Mouse (Mus musculus) intestine, embryonic 14.5 days (tissue): Measurements from ENCODE around the gene Agpat1. TPM values are rescaled to one million over a fixed set of nuclear protein-coding genes. Genes with fewer than 3 reads are reported as not detected.
A peak's percentile ranks its signal among the peaks of the same experiment; 100 is the strongest.

ENCODE experiments used
- ATAC-seq: fragments of 200-750 bp; cut with Nextera tagmentation; replicated peaks from 2 replicates; pipeline ENCODE4 v1.8.0; 2017; ENCODE audit warnings: low read depth, moderate number of reproducible peaks, moderate TSS enrichment, moderate library complexity; ENCODE audit not compliant: low FRiP score, low TSS enrichment
- DNase-seq: peaks from one replicate; pipeline ENCODE4 v3.0.0-alpha.2; 2018; ENCODE audit warnings: low spot score
- H3K27ac ChIP-seq: fragments of 300-500 bp; sonication (generic); 2 replicates; pipeline ENCODE4 v1.5.1; 2014; ENCODE audit warnings: low read depth, mild to moderate bottlenecking, control low read depth
- H3K27me3 ChIP-seq: fragments of 300-500 bp; sonication (generic); replicated peaks from 2 replicates; pipeline ENCODE4 v1.6.1; 2014; ENCODE audit warnings: low read length, control low read depth; ENCODE audit not compliant: control insufficient read depth, insufficient read depth
- H3K36me3 ChIP-seq: fragments of 300-500 bp; sonication (generic); 2 replicates; pipeline ENCODE4 v1.6.1; 2014; ENCODE audit warnings: low read length, control low read depth; ENCODE audit not compliant: control insufficient read depth, insufficient read depth
- H3K4me1 ChIP-seq: fragments of 300-500 bp; sonication (generic); replicated peaks from 2 replicates; pipeline ENCODE4 v1.6.1; 2014; ENCODE audit warnings: low read length, control low read depth, mixed read lengths; ENCODE audit not compliant: control insufficient read depth, insufficient read depth
- H3K4me2 ChIP-seq: fragments of 300-500 bp; sonication (generic); 2 replicates; pipeline ENCODE4 v1.6.1; 2014; ENCODE audit warnings: low read length
- H3K4me3 ChIP-seq: fragments of 300-500 bp; sonication (generic); 2 replicates; pipeline ENCODE4 v1.5.1; 2014; ENCODE audit warnings: low read depth, low read length, control low read depth, mixed read lengths
- H3K9ac ChIP-seq: fragments of 300-500 bp; sonication (generic); 2 replicates; pipeline ENCODE4 v1.6.1; 2014; ENCODE audit warnings: mild to moderate bottlenecking, low read length
- H3K9me3 ChIP-seq: fragments of 300-500 bp; sonication (generic); 2 replicates; pipeline ENCODE4 v1.6.1; 2016; ENCODE audit warnings: low read length, control low read depth; ENCODE audit not compliant: control insufficient read depth
- WGBS: fragments of 180-500 bp; shearing (Covaris S2); extraction: QIAGEN DNeasy Blood & Tissue Kit; methylation state at CpG from one replicate; pipeline ENCODE4 v1.1.7; 2014; 5-methylcytosine and 5-hydroxymethylcytosine counted together
- polyA plus RNA-seq: library from polyadenylated mRNA; unstranded; fragments of >200 nt; fragmentation: Nextera tagmentation; extraction: Ambion mirVana; gene quantifications from 2 replicates; pipeline ENCODE4 v1.2.1, GENCODE M21; 2014

Gene Agpat1
- polyA plus RNA-seq, 1 experiment from 2014 or later: 62.3 TPM

DNA sequence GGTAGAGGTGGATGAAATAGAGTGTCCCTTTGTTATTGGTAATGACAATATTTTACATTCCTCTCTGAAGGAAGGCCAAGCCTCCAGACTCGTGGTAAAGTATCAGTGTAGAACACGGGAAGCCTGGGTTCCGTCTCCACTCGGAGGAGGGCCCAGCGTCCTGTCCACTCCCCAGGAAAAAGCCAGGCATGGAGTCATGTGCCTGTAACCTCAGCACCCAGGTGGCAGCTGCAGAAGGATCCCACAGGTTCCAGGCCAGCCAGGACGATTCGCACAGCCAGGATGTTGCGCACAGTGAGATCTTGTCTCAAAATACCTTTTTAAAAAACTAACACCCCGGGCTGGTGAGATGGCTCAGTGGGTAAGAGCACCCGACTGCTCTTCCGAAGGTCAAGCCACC is 40.7 kb upstream of the Agpat1 start:
- H3K4me2 ChIP-seq: no peak overlapping the region
- no peaks in the 10 kb centered on the region for H3K9me3 ChIP-seq
- peaks cover 15% of the 10 kb centered on the region; the same call in 1 of the 2 replicates for H3K4me1 ChIP-seq
- no peak overlapping the region for H3K9ac ChIP-seq
- H3K36me3 ChIP-seq: no peaks in the 10 kb centered on the region
- H3K27ac ChIP-seq: no peak overlapping the region
- H3K27me3 ChIP-seq: no peaks in the 10 kb centered on the region
- DNase-seq (no peak), ATAC-seq (no peak)
- 76% methylated on average over 11 of the region's 11 CpGs for WGBS
- H3K4me3 ChIP-seq: no peak overlapping the region

DNA sequence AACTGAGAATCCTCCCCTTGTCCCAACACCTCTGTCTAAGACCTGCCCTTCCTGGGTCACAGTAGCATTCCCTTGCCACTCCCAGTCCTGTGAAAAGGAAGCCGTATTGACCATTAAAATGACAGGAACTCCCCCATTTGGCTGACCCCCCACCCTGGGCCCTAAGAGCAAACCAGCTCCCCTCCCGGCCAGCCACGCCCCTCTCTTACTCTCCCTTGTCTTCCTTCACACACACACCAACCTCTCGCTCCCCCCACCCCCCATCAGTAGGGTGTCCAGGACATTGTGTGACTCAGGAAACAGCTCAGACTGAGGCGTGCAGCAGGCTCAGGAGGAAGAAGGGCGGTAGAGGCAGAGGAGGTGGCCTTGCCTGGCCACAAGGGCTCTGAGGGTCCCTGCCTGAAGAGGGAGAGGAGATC is 40.0 kb upstream of the Agpat1 start, which contains the start of gene Notch4:
TSS of gene Notch4 (plus strand) at position 266 of the 419 bp plus-strand sequence.
- H3K4me1 ChIP-seq: peaks cover 15% of the 10 kb centered on the region; the same call in 1 of the 2 replicates
- ATAC-seq: no peak
- peak; percentile 59 for DNase-seq
- WGBS: 10% methylated on average over 6 of the region's 6 CpGs
- peak within 1 kb of the TSS; percentile 26 for H3K4me2 ChIP-seq
- H3K4me3 ChIP-seq: 0 out of 2 replicates have a peak within 1 kb of the TSS, but pooled peaks have one; percentile 8
- no peak within 1 kb of the TSS; the same call in 1 of the 2 replicates for H3K9ac ChIP-seq
- no peaks in the 10 kb centered on the region for H3K36me3 ChIP-seq
- H3K27me3 ChIP-seq: no peaks in the 10 kb centered on the region
- peak within 1 kb of the TSS; percentile 47 for H3K27ac ChIP-seq
- no peaks in the 10 kb centered on the region for H3K9me3 ChIP-seq

DNA sequence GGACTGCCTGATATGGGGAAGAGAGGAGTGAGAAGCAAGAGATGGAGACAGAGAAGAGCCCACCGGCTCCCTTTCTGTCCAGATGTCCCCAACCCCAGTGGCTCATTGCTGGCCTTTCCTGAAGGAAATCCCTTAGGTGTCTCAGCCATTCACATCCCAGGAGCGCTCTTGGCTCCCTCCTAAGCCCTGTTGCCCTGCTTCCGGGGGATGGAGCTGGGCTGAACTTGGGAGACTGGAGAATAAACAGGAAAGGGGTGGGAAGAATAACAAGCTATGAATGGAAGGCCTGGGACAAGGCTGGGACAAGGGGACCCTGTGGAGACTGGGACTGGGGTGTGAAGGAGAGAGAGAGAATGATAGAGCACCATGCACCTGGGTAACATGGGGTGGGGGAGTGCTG is 39.3 kb upstream of the Agpat1 start:
- Histone ChIP-seq H3K4me3 (0 out of 2 replicates have a peak overlapping the region, but pooled peaks have one; percentile 8), H3K27me3 (no peaks in the 10 kb centered on the region), H3K27ac (peak overlapping the region; percentile 47), H3K36me3 (no peaks in the 10 kb centered on the region), H3K9ac (no peak overlapping the region), H3K9me3 (no peaks in the 10 kb centered on the region), H3K4me1 (peaks cover 15% of the 10 kb centered on the region; the same call in 1 of the 2 replicates), H3K4me2 (peak overlapping the region; percentile 26; the same call in 1 of the 2 replicates)
- DNase-seq (no peak), ATAC-seq (no peak)
- WGBS: 36% methylated on average over 3 of the region's 3 CpGs

DNA sequence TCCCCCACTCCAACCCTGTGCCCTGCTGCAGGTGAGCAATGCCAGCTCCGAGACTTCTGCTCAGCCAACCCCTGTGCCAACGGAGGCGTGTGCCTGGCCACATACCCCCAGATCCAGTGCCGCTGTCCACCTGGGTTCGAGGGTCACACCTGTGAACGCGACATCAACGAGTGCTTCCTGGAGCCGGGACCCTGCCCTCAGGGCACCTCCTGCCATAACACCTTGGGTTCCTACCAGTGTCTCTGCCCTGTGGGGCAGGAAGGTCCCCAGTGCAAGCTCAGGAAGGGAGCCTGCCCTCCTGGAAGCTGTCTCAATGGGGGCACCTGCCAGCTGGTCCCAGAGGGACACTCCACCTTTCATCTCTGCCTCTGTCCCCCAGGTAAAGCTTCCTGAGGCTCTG is 36.8 kb upstream of the Agpat1 start:
- H3K4me1 ChIP-seq: peaks cover 15% of the 10 kb centered on the region; the same call in 1 of the 2 replicates
- no peaks in the 10 kb centered on the region for H3K27me3 ChIP-seq
- H3K9me3 ChIP-seq: no peaks in the 10 kb centered on the region
- no peak for DNase-seq
- no peak overlapping the region for H3K27ac ChIP-seq
- no peak overlapping the region for H3K9ac ChIP-seq
- ATAC-seq: no peak
- H3K4me3 ChIP-seq: no peak overlapping the region
- WGBS: 60% methylated on average over 9 of the region's 9 CpGs
- H3K4me2 ChIP-seq: no peak overlapping the region
- no peaks in the 10 kb centered on the region for H3K36me3 ChIP-seq

DNA sequence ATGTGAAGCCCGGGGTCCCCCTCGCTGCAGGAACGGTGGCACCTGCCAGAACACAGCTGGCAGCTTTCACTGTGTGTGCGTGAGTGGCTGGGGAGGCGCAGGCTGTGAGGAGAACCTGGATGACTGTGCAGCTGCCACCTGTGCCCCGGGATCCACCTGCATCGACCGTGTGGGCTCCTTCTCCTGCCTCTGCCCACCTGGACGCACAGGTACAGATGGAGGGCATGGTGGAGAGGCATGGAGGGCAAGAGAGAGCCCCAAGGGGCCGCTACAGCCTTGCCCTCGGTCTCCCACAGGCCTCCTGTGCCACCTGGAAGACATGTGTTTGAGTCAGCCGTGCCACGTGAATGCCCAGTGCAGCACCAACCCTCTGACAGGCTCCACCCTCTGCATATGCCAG is 35.6 kb upstream of the Agpat1 start:
- no peaks in the 10 kb centered on the region for H3K36me3 ChIP-seq
- no peak overlapping the region for H3K27ac ChIP-seq
- no peaks in the 10 kb centered on the region for H3K27me3 ChIP-seq
- H3K9ac ChIP-seq: no peak overlapping the region
- DNase-seq: no peak
- no peak for ATAC-seq
- no peak overlapping the region for H3K4me2 ChIP-seq
- H3K9me3 ChIP-seq: no peaks in the 10 kb centered on the region
- no peak overlapping the region for H3K4me3 ChIP-seq
- peaks cover 15% of the 10 kb centered on the region; the same call in 1 of the 2 replicates for H3K4me1 ChIP-seq
- WGBS: 77% methylated on average over 13 of the region's 13 CpGs

DNA sequence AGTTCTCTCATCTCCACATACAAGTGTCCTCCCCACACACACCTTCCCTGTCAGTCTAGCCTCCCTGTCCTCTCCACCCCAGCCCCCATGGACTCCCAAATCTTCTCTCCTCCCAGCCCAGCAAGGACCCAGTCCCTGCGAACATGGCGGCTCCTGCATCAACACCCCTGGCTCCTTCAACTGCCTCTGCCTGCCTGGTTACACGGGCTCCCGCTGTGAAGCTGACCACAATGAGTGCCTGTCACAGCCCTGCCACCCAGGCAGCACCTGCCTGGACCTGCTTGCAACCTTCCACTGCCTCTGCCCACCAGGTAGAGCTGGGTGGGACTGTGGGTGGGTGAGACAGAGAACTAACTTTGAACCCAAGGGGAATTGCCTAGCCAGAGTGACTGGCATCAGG is 34.1 kb upstream of the Agpat1 start:
- WGBS: 75% methylated on average over 4 of the region's 4 CpGs
- Histone ChIP-seq H3K9me3 (no peaks in the 10 kb centered on the region), H3K27ac (no peak overlapping the region), H3K4me3 (no peak overlapping the region), H3K4me1 (peaks cover 4% of the 10 kb centered on the region; the same call in 1 of the 2 replicates), H3K4me2 (no peak overlapping the region), H3K27me3 (no peaks in the 10 kb centered on the region), H3K9ac (no peak overlapping the region), H3K36me3 (no peaks in the 10 kb centered on the region)
- no peak for ATAC-seq
- no peak for DNase-seq

DNA sequence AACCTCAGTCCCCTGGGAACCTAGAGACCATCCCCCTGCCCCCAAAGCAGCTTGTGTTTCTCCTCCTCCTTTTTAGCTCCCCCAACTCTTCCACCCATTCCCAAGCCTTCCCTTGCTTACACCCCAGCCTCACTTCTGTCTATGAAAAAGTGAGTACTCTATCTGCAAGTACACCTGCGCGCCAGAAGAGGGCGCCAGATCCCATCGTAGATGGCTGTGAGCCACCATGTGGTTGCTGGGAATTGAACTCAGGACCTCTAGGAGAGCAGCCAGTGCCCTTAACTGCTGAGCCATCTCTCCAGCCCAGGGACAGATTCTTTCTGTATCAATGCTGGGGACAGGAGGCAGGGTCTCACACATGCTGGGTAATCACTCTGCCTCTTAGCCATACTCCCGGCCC is 32.2 kb upstream of the Agpat1 start:
- Histone ChIP-seq H3K9ac (no peak overlapping the region), H3K4me2 (no peak overlapping the region), H3K27me3 (no peaks in the 10 kb centered on the region), H3K27ac (no peak overlapping the region), H3K4me1 (no peaks in the 10 kb centered on the region), H3K36me3 (no peaks in the 10 kb centered on the region), H3K4me3 (no peak overlapping the region), H3K9me3 (no peaks in the 10 kb centered on the region)
- no peak for ATAC-seq
- 15% methylated on average over 5 of the region's 5 CpGs for WGBS
- no peak for DNase-seq

DNA sequence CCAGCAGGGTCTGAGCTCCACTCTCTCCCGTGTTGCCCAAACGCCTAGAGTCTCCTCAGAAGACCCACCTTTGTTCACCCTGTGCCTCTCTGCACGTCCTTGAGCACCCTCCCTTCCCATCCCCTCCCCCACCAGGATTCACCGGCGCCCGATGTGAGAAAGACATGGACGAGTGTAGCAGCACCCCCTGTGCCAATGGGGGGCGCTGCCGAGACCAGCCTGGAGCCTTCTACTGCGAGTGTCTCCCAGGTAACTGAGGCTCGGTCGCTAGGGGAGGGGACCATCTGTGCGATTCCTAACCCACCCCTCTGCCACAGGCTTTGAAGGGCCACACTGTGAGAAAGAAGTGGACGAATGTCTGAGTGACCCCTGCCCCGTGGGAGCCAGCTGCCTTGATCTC is 31.7 kb upstream of the Agpat1 start:
- no peaks in the 10 kb centered on the region for H3K27me3 ChIP-seq
- ATAC-seq: no peak
- WGBS: 22% methylated on average over 15 of the region's 15 CpGs

DNA sequence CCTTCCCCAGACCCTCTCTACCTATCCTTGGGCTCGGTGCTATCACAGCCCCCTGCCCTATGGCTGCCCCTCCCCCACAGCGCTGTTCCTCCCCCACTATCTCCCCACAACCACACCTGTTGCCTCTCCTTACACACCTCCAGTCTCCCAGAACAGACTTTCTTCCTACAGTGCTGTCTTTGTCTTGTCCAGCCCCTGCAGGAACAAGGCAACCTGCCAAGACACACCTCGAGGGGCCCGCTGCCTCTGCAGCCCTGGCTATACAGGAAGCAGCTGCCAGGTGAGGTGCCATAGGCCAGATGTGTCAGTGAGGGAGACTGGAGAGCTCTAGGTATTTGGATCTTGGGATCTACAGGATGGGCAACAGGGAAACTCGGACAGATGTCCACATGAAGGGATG is 27.5 kb upstream of the Agpat1 start:
- no peak for DNase-seq
- H3K27ac ChIP-seq: peak overlapping the region; percentile 10; the same call in 1 of the 2 replicates

More for the DNA sequence above, 31.7 kb upstream of the Agpat1 start:
- no peaks in the 10 kb centered on the region for H3K9me3 ChIP-seq
- H3K4me1 ChIP-seq: no peaks in the 10 kb centered on the region
- DNase-seq: no peak
- no peak overlapping the region for H3K4me2 ChIP-seq
- H3K9ac ChIP-seq: no peak overlapping the region
- H3K27ac ChIP-seq: no peak overlapping the region
- H3K36me3 ChIP-seq: no peaks in the 10 kb centered on the region
- no peak overlapping the region for H3K4me3 ChIP-seq

More for the DNA sequence above, 27.5 kb upstream of the Agpat1 start:
- H3K36me3 ChIP-seq: no peaks in the 10 kb centered on the region
- 66% methylated on average over 5 of the region's 5 CpGs for WGBS
- ATAC-seq: peak; percentile 52
- no peaks in the 10 kb centered on the region for H3K4me1 ChIP-seq
- no peaks in the 10 kb centered on the region for H3K27me3 ChIP-seq
- no peak overlapping the region for H3K4me2 ChIP-seq
- no peaks in the 10 kb centered on the region for H3K9me3 ChIP-seq
- H3K9ac ChIP-seq: no peak overlapping the region
- no peak overlapping the region for H3K4me3 ChIP-seq
